Mouse (Mus musculus): ENCODE results near the gene Lmbrd2. TPM values are rescaled to one million over a fixed set of nuclear protein-coding genes. Genes with fewer than 3 reads are reported as not detected.
A peak's percentile ranks its signal among the peaks of the same experiment; 100 is the strongest.
"Not testable (repeated sequence)": the region's sequence is repeated elsewhere in the genome, so short reads cannot be mapped to it uniquely, and the experiment has no call there.

Gene Lmbrd2
- polyA plus RNA-seq, 1 experiment from 2014 or later, result 4.3 TPM

DNA sequence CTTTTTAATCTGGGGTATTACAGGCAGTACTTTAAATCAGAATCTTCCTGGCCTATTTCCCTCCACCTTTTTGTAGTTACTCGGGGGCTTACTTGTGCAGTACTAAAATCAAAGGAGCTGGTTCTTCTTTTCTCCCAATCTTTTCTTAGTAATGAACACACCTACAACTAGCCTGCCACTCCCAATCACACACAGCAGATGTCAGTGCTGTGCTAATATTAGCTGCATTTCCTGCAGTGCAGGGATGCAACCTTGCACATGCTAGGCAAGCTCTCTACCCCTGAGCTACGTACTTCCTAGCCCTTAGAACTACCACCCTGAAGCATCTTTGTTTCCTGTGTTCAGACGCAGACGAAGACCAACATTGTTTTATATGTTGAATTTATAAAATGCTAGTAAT, 90.6 kb downstream of the Lmbrd2 start:
- H3K4me2 ChIP-seq; H3K9me3 ChIP-seq; H3K27ac ChIP-seq; H3K9ac ChIP-seq; H3K4me1 ChIP-seq; H3K27me3 ChIP-seq (replicated peaks); H3K36me3 ChIP-seq (replicated peaks); H3K4me3 ChIP-seq: not testable (repeated sequence)
- ATAC-seq (replicated peaks), result 0 out of 2 replicates have a peak, but pooled peaks have one; percentile 74
- 75% methylated on average over 4 of the region's 4 CpGs for WGBS

GRCm38 (mm10) chr15:9246345-9246744, 106.0 kb downstream of the Lmbrd2 start:
- H3K4me2 ChIP-seq, result no peak overlapping the region
- H3K36me3 ChIP-seq (replicated peaks), result no peaks in the 10 kb centered on the region
- no peak for ATAC-seq (replicated peaks)
- H3K27ac ChIP-seq, result no peak overlapping the region
- H3K9me3 ChIP-seq, result no peaks in the 10 kb centered on the region
- H3K9ac ChIP-seq, result no peak overlapping the region
- no peaks in the 10 kb centered on the region for H3K4me1 ChIP-seq
- no peak overlapping the region for H3K4me3 ChIP-seq
- H3K27me3 ChIP-seq (replicated peaks), result no peaks in the 10 kb centered on the region

Other genes starting within 250 kb of the Lmbrd2 start
- 13.1 and 14.4 TPM in 2 replicates for gene Ranbp3l, start 172.6 kb upstream of the Lmbrd2 start, polyA plus RNA-seq (2015; fragmentation: Nextera tagmentation; extraction: Ambion mirVana)
- gene Nadk2, start 69.3 kb upstream of the Lmbrd2 start, polyA plus RNA-seq (2015; fragmentation: Nextera tagmentation; extraction: Ambion mirVana), result 25.7 and 25.8 TPM in 2 replicates
- 19.7 and 21.5 TPM in 2 replicates for gene Skp2, start 14.9 kb downstream of the Lmbrd2 start, polyA plus RNA-seq (2015; fragmentation: Nextera tagmentation; extraction: Ambion mirVana)
- not detected in 2 replicates for gene Ugt3a1, start 136.3 kb downstream of the Lmbrd2 start, polyA plus RNA-seq (2015; fragmentation: Nextera tagmentation; extraction: Ambion mirVana)
- not detected in 2 replicates for gene Ugt3a2, start 195.0 kb downstream of the Lmbrd2 start, polyA plus RNA-seq (2015; fragmentation: Nextera tagmentation; extraction: Ambion mirVana)